Mouse (Mus musculus) myocyte (in vitro differentiated cells): ENCODE measurements around the gene Gng2.

Experiments used
- CEBPB ChIP-seq: IDR thresholded peaks from 2 replicates; pipeline ENCODE4 v1.6.1; 2011; ENCODE audit warnings: mild to moderate bottlenecking, moderate library complexity; ENCODE audit not compliant: poor library complexity, insufficient read depth, severe bottlenecking
- E2F4 ChIP-seq: IDR thresholded peaks from one replicate; pipeline ENCODE4 v1.6.1; 2011; ENCODE audit warnings: mild to moderate bottlenecking, control low read depth, moderate library complexity; ENCODE audit not compliant: insufficient read depth
- MAX ChIP-seq: IDR thresholded peaks from one replicate; pipeline ENCODE4 v1.6.1; 2011; ENCODE audit warnings: low read depth, mild to moderate bottlenecking, control low read depth
- MYOD1 ChIP-seq, 3 experiments: IDR thresholded peaks; one replicate each; pipeline ENCODE4 v1.6.1; 2011; ENCODE audit warnings: control low read depth in 2 of 3, low read depth in 2 of 3, mild to moderate bottlenecking in 2 of 3, moderate library complexity in 1 of 3; ENCODE audit not compliant: insufficient read length in 2 of 3, control insufficient read depth in 1 of 3
- MYOG ChIP-seq, 3 experiments: IDR thresholded peaks; one replicate each; pipeline ENCODE4 v1.6.1; 2011; ENCODE audit warnings: control low read depth in 2 of 3, low read depth in 2 of 3, mild to moderate bottlenecking in 2 of 3; ENCODE audit not compliant: insufficient read length in 2 of 3, control insufficient read depth in 1 of 3, insufficient read depth in 1 of 3
- POLR2A ChIP-seq: IDR thresholded peaks from one replicate; pipeline ENCODE4 v1.6.1; 2011; ENCODE audit warnings: low read depth, mild to moderate bottlenecking, control low read depth, moderate library complexity; ENCODE audit not compliant: insufficient read length
- POLR2AphosphoS2 ChIP-seq: IDR thresholded peaks from one replicate; pipeline ENCODE4 v1.6.1; 2011; ENCODE audit warnings: low read depth, control low read depth; ENCODE audit not compliant: insufficient read length
- SRF ChIP-seq: IDR thresholded peaks from one replicate; pipeline ENCODE4 v1.6.1; 2011; ENCODE audit warnings: low read depth; ENCODE audit not compliant: control insufficient read depth, insufficient read length
- TCF12 ChIP-seq: IDR thresholded peaks from one replicate; pipeline ENCODE4 v1.6.1; 2011; ENCODE audit warnings: mild to moderate bottlenecking, control low read depth; ENCODE audit not compliant: poor library complexity, insufficient read depth, severe bottlenecking
- TCF3 ChIP-seq: IDR thresholded peaks from one replicate; pipeline ENCODE4 v1.6.1; 2011; ENCODE audit warnings: low read depth, control low read depth; ENCODE audit not compliant: insufficient read length
- USF1 ChIP-seq: IDR thresholded peaks from one replicate; pipeline ENCODE4 v1.6.1; 2011; ENCODE audit warnings: low read depth, mild to moderate bottlenecking, control low read depth, moderate library complexity

DNA sequence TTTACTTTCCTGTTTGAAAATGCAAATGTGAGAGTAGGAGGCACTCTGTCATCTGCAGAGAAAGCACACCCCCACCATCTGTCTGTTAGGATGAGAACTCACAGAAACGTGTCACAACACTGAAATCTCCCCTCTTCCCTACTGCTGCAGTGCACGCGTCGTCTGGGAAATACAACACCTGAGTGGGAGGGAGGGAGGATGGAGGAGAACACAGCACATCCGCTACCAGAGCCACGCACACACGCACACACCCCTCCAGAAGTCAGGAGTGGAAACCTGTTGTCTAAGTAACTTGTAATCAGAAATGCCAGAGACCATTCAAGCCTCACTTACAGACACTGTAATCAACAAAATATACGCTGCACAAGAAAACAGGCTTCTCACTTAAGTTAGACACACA is 9.9 kb downstream of the Gng2 start:
- TF ChIP-seq MYOD1 (IDR thresholded peaks at IDR 0.05; ENCODE audit: control insufficient read depth in 1 of 3, insufficient read length in 2 of 3, low read depth in 2 of 3) (no peak), MAX (no peak), MYOG (IDR thresholded peaks at IDR 0.05; ENCODE audit: control insufficient read depth in 1 of 3, insufficient read depth in 1 of 3, insufficient read length in 2 of 3, low read depth in 2 of 3) (no peak), USF1 (no peak), POLR2AphosphoS2 (no peak), POLR2A (no peak), E2F4 (no peak), CEBPB (no peak), TCF3 (no peak), TCF12 (no peak), SRF (no peak)
